Mouse (Mus musculus) erythroid progenitor cell, adult 5-6 weeks (primary cell): ENCODE results near the gene 1700034J05Rik. TPM values are rescaled to one million over a fixed set of nuclear protein-coding genes. Genes with fewer than 3 reads are reported as not detected.

Experiments
- ATAC-seq: replicated peaks from 2 replicates; pipeline ENCODE4 v1.8.0; 2016; ENCODE audit warnings: moderate number of reproducible peaks, mild to moderate bottlenecking, moderate TSS enrichment, inconsistent platforms; ENCODE audit not compliant: poor library complexity, low FRiP score, severe bottlenecking
- total RNA-seq, 2 experiments: library from RNA; stranded (forward) in 1 of 2; stranded (reverse) in 1 of 2; fragments of 150-400 nt in 1 of 2; fragments of 186-747, 209-891 nt in 1 of 2; gene quantifications; 2 replicates each; pipeline versions ENCODE4 v1.2.3 to v1.2.4; 2015 to 2017; ENCODE audit warnings: low replicate concordance in 2 of 2

Gene 1700034J05Rik
- total RNA-seq (2015; ENCODE audit: low replicate concordance) = not detected in 2 replicates
- not detected in 2 replicates for total RNA-seq (2017; ENCODE audit: low replicate concordance)

GRCm38 (mm10) chr6:146954258-146954657 lies at the start of gene 1700034J05Rik:
Gene 1700034J05Rik, minus strand, starts transcription at chr6:146954422.
- no peak for ATAC-seq

GRCm38 (mm10) chr6:146999755-147000154 lies 45.5 kb upstream of the 1700034J05Rik start:
- no peak for ATAC-seq

- no peak for ATAC-seq
These were observed 45.1 kb upstream of the 1700034J05Rik start for GRCm38 (mm10) chr6:146999302-146999701.

GRCm38 (mm10) chr6:146998710-146999109 lies 44.5 kb upstream of the 1700034J05Rik start:
- no peak for ATAC-seq

GRCm38 (mm10) chr6:146997006-146997405 lies 42.8 kb upstream of the 1700034J05Rik start:
- ATAC-seq = no peak

GRCm38 (mm10) chr6:146995878-146996277 lies 41.7 kb upstream of the 1700034J05Rik start:
- no peak for ATAC-seq

- no peak for ATAC-seq
These were observed 41.2 kb upstream of the 1700034J05Rik start for GRCm38 (mm10) chr6:146995391-146995790.

GRCm38 (mm10) chr6:146994236-146994635 lies 40.0 kb upstream of the 1700034J05Rik start:
- no peak for ATAC-seq

GRCm38 (mm10) chr6:146984569-146984968 lies 30.3 kb upstream of the 1700034J05Rik start:
- no peak for ATAC-seq

- ATAC-seq = no peak
These were observed 27.1 kb upstream of the 1700034J05Rik start for GRCm38 (mm10) chr6:146981249-146981835.

- no peak for ATAC-seq
These were observed 25.7 kb upstream of the 1700034J05Rik start for GRCm38 (mm10) chr6:146979953-146980352.

- ATAC-seq = no peak
These were observed 25.0 kb upstream of the 1700034J05Rik start for GRCm38 (mm10) chr6:146979115-146979744.

- ATAC-seq = no peak
These were observed 24.5 kb upstream of the 1700034J05Rik start for GRCm38 (mm10) chr6:146978691-146979114.

- ATAC-seq = no peak
These were observed 22.2 kb upstream of the 1700034J05Rik start for GRCm38 (mm10) chr6:146976446-146976845.

GRCm38 (mm10) chr6:146973830-146974229 lies 19.6 kb upstream of the 1700034J05Rik start:
- ATAC-seq = no peak

- ATAC-seq = no peak
These were observed 19.2 kb upstream of the 1700034J05Rik start for GRCm38 (mm10) chr6:146973406-146973805.

GRCm38 (mm10) chr6:146972740-146973139 lies 18.5 kb upstream of the 1700034J05Rik start:
- ATAC-seq = no peak

GRCm38 (mm10) chr6:146972009-146972408 lies 17.8 kb upstream of the 1700034J05Rik start:
- no peak for ATAC-seq

- ATAC-seq = no peak
These were observed 17.1 kb upstream of the 1700034J05Rik start for GRCm38 (mm10) chr6:146971366-146971765.

- no peak for ATAC-seq
These were observed 16.6 kb upstream of the 1700034J05Rik start for GRCm38 (mm10) chr6:146970811-146971210.

- no peak for ATAC-seq
These were observed 13.6 kb upstream of the 1700034J05Rik start for GRCm38 (mm10) chr6:146967836-146968235.
